Mouse (Mus musculus): ENCODE measurements around the gene Them5. TPM values are rescaled to one million over a fixed set of nuclear protein-coding genes. Genes with fewer than 3 reads are reported as not detected.

The Them5 gene
- polyA plus RNA-seq (2015; fragmentation: Nextera tagmentation; extraction: Ambion mirVana) = 5.2 and 10.4 TPM in 2 replicates

GRCm38 (mm10) chr3:94341959-94342422, at the start of gene Them5:
Gene Them5, plus strand, starts transcription at chr3:94342099.
- Histone ChIP-seq H3K4me1 (no peaks in the 10 kb centered on the region), H3K9ac (no peak within 1 kb of the TSS), H3K4me2 (no peak within 1 kb of the TSS), H3K9me3 (no peaks in the 10 kb centered on the region), H3K36me3 (no peaks in the 10 kb centered on the region), H3K27me3 (replicated peaks) (no peaks in the 10 kb centered on the region), H3K4me3 (replicated peaks) (no peak within 1 kb of the TSS), H3K27ac (no peak within 1 kb of the TSS)
- WGBS = 15% methylated on average over 3 of the region's 3 CpGs
- ATAC-seq (ENCODE audit: insufficient read depth, low FRiP score, low read depth) = peak; percentile 70

- Histone ChIP-seq H3K4me1 (0 out of 2 replicates have a peak, but pooled peaks cover 2% of the 10 kb centered on the region), H3K9ac (no peak overlapping the region), H3K27ac (no peak overlapping the region), H3K27me3 (replicated peaks) (no peaks in the 10 kb centered on the region), H3K4me3 (replicated peaks) (no peak overlapping the region), H3K9me3 (no peaks in the 10 kb centered on the region), H3K36me3 (no peaks in the 10 kb centered on the region), H3K4me2 (no peak overlapping the region)
- WGBS = 79% methylated on average over 1 of the region's 1 CpGs
- no peak for ATAC-seq (ENCODE audit: insufficient read depth, low FRiP score, low read depth)
Measured at GRCm38 (mm10) chr3:94305457-94305856, 36.4 kb upstream of the Them5 start.

GRCm38 (mm10) chr3:94306975-94307374, 34.9 kb upstream of the Them5 start:
- no peaks in the 10 kb centered on the region for H3K9me3 ChIP-seq
- no peaks in the 10 kb centered on the region for H3K36me3 ChIP-seq
- no peak overlapping the region for H3K27ac ChIP-seq
- no peak overlapping the region for H3K4me2 ChIP-seq
- no peak overlapping the region for H3K4me3 ChIP-seq (replicated peaks)
- H3K9ac ChIP-seq = no peak overlapping the region
- no peak for ATAC-seq (ENCODE audit: insufficient read depth, low FRiP score, low read depth)
- 0 out of 2 replicates have a peak, but pooled peaks cover 2% of the 10 kb centered on the region for H3K4me1 ChIP-seq
- H3K27me3 ChIP-seq (replicated peaks) = no peaks in the 10 kb centered on the region

GRCm38 (mm10) chr3:94309633-94310363, 32.1 kb upstream of the Them5 start, which contains the start of gene Them4:
Gene Them4, plus strand, starts transcription at chr3:94310089.
- peak; percentile 99 for ATAC-seq (ENCODE audit: insufficient read depth, low FRiP score, low read depth)
- H3K9ac ChIP-seq = peak within 1 kb of the TSS; percentile 53; the same call in 1 of the 2 replicates
- H3K9me3 ChIP-seq = no peaks in the 10 kb centered on the region
- H3K4me1 ChIP-seq = 0 out of 2 replicates have a peak, but pooled peaks cover 2% of the 10 kb centered on the region
- H3K4me2 ChIP-seq = peak within 1 kb of the TSS; percentile 68
- peak within 1 kb of the TSS; percentile 70 for H3K4me3 ChIP-seq (replicated peaks)
- H3K27me3 ChIP-seq (replicated peaks) = no peaks in the 10 kb centered on the region
- H3K36me3 ChIP-seq = no peaks in the 10 kb centered on the region
- peak within 1 kb of the TSS; percentile 92 for H3K27ac ChIP-seq
- WGBS = under 1% methylated on average over 47 of the region's 47 CpGs

- Histone ChIP-seq H3K36me3 (no peaks in the 10 kb centered on the region), H3K9ac (peak overlapping the region; percentile 53; the same call in 1 of the 2 replicates), H3K27ac (peak overlapping the region; percentile 92), H3K9me3 (no peaks in the 10 kb centered on the region), H3K4me2 (peak overlapping the region; percentile 68), H3K4me1 (0 out of 2 replicates have a peak, but pooled peaks cover 2% of the 10 kb centered on the region), H3K4me3 (replicated peaks) (peak overlapping the region; percentile 70), H3K27me3 (replicated peaks) (no peaks in the 10 kb centered on the region)
- WGBS = 47% methylated on average over 7 of the region's 7 CpGs
- no peak for ATAC-seq (ENCODE audit: insufficient read depth, low FRiP score, low read depth)
Measured at GRCm38 (mm10) chr3:94310491-94310890, 31.4 kb upstream of the Them5 start.

GRCm38 (mm10) chr3:94310911-94311310, 31.0 kb upstream of the Them5 start:
- Histone ChIP-seq H3K36me3 (no peaks in the 10 kb centered on the region), H3K4me2 (peak overlapping the region; percentile 68), H3K9ac (no peak overlapping the region), H3K4me3 (replicated peaks) (peak overlapping the region; percentile 70), H3K27me3 (replicated peaks) (no peaks in the 10 kb centered on the region), H3K27ac (no peak overlapping the region), H3K4me1 (0 out of 2 replicates have a peak, but pooled peaks cover 2% of the 10 kb centered on the region), H3K9me3 (no peaks in the 10 kb centered on the region)
- 66% methylated on average over 6 of the region's 6 CpGs for WGBS
- no peak for ATAC-seq (ENCODE audit: insufficient read depth, low FRiP score, low read depth)

- Histone ChIP-seq H3K27me3 (replicated peaks) (no peaks in the 10 kb centered on the region), H3K9ac (no peak overlapping the region), H3K4me1 (0 out of 2 replicates have a peak, but pooled peaks cover 2% of the 10 kb centered on the region), H3K36me3 (no peaks in the 10 kb centered on the region), H3K9me3 (no peaks in the 10 kb centered on the region), H3K4me3 (replicated peaks) (no peak overlapping the region), H3K4me2 (peak overlapping the region; percentile 68), H3K27ac (no peak overlapping the region)
- ATAC-seq (ENCODE audit: insufficient read depth, low FRiP score, low read depth) = no peak
- 73% methylated on average over 4 of the region's 4 CpGs for WGBS
Measured at GRCm38 (mm10) chr3:94311376-94311775, 30.5 kb upstream of the Them5 start.

GRCm38 (mm10) chr3:94328681-94329080, 13.2 kb upstream of the Them5 start:
- H3K4me2 ChIP-seq = no peak overlapping the region
- H3K27ac ChIP-seq = no peak overlapping the region
- no peaks in the 10 kb centered on the region for H3K36me3 ChIP-seq
- no peaks in the 10 kb centered on the region for H3K27me3 ChIP-seq (replicated peaks)
- H3K9ac ChIP-seq = no peak overlapping the region
- H3K4me3 ChIP-seq (replicated peaks) = no peak overlapping the region
- no peaks in the 10 kb centered on the region for H3K4me1 ChIP-seq
- no peaks in the 10 kb centered on the region for H3K9me3 ChIP-seq
- ATAC-seq (ENCODE audit: insufficient read depth, low FRiP score, low read depth) = no peak
- 70% methylated on average over 3 of the region's 3 CpGs for WGBS

- Histone ChIP-seq H3K9me3 (no peaks in the 10 kb centered on the region), H3K9ac (no peak overlapping the region), H3K4me2 (no peak overlapping the region), H3K4me3 (replicated peaks) (no peak overlapping the region), H3K27ac (no peak overlapping the region), H3K4me1 (no peaks in the 10 kb centered on the region), H3K36me3 (no peaks in the 10 kb centered on the region), H3K27me3 (replicated peaks) (no peaks in the 10 kb centered on the region)
- whole genome bisulfite sequencing = 89% methylated on average over 4 of the region's 4 CpGs
- no peak for ATAC-seq (ENCODE audit: insufficient read depth, low FRiP score, low read depth)
Measured at GRCm38 (mm10) chr3:94334442-94334841, 7.5 kb upstream of the Them5 start.

- Histone ChIP-seq H3K36me3 (no peaks in the 10 kb centered on the region), H3K4me3 (replicated peaks) (no peak overlapping the region), H3K27me3 (replicated peaks) (no peaks in the 10 kb centered on the region), H3K9me3 (no peaks in the 10 kb centered on the region), H3K9ac (no peak overlapping the region), H3K4me1 (no peaks in the 10 kb centered on the region), H3K27ac (no peak overlapping the region), H3K4me2 (no peak overlapping the region)
- no peak for ATAC-seq (ENCODE audit: insufficient read depth, low FRiP score, low read depth)
- 79% methylated on average over 3 of the region's 3 CpGs for WGBS
Measured at GRCm38 (mm10) chr3:94338522-94338921, 3.4 kb upstream of the Them5 start.

- Histone ChIP-seq H3K36me3 (no peaks in the 10 kb centered on the region), H3K9ac (no peak overlapping the region), H3K27me3 (replicated peaks) (no peaks in the 10 kb centered on the region), H3K4me3 (replicated peaks) (no peak overlapping the region), H3K9me3 (no peaks in the 10 kb centered on the region), H3K4me1 (no peaks in the 10 kb centered on the region), H3K27ac (no peak overlapping the region), H3K4me2 (no peak overlapping the region)
- no peak for ATAC-seq (ENCODE audit: insufficient read depth, low FRiP score, low read depth)
- WGBS = 54% methylated on average over 1 of the region's 1 CpGs
Measured at GRCm38 (mm10) chr3:94342552-94342951, 653 bp downstream of the Them5 start.

- ATAC-seq (ENCODE audit: insufficient read depth, low FRiP score, low read depth) = no peak
- 85% methylated on average over 2 of the region's 2 CpGs for WGBS
- Histone ChIP-seq H3K9ac (no peak overlapping the region), H3K27ac (no peak overlapping the region), H3K27me3 (replicated peaks) (no peaks in the 10 kb centered on the region), H3K4me1 (no peaks in the 10 kb centered on the region), H3K4me3 (replicated peaks) (no peak overlapping the region), H3K36me3 (no peaks in the 10 kb centered on the region), H3K9me3 (no peaks in the 10 kb centered on the region), H3K4me2 (no peak overlapping the region)
Measured at GRCm38 (mm10) chr3:94344182-94344581, 2.3 kb downstream of the Them5 start.
